Mouse (Mus musculus) cerebellum, adult 2 months (tissue): ENCODE measurements around the gene Ifna11.
"Not testable (repeated sequence)": the region's sequence is repeated elsewhere in the genome, so short reads cannot be mapped to it uniquely, and the experiment has no call there.

Experiments used
- CTCF ChIP-seq: fragments of 200-500 bp; IDR thresholded peaks from 2 replicates; pipeline ENCODE4 v1.5.1; 2011; ENCODE audit warnings: low read depth, mild to moderate bottlenecking, control low read depth, low read length, moderate library complexity, borderline replicate concordance; ENCODE audit not compliant: insufficient read depth
- POLR2A ChIP-seq: fragments of 200-500 bp; IDR thresholded peaks from 2 replicates; pipeline ENCODE4 v1.6.1; 2011; ENCODE audit warnings: low read length, control low read depth, borderline replicate concordance; ENCODE audit not compliant: insufficient read depth

- not testable (repeated sequence) for TF ChIP-seq CTCF, POLR2A
Measured at GRCm38 (mm10) chr4:88802954-88803353, 16.8 kb upstream of the Ifna11 start, which contains the start of gene Gm13287.
